Mouse (Mus musculus) brown adipose tissue, adult 24 weeks (tissue): ENCODE results near the gene Ms4a8a. TPM values are rescaled to one million over a fixed set of nuclear protein-coding genes. Genes with fewer than 3 reads are reported as not detected.
A peak's percentile ranks its signal among the peaks of the same experiment; 100 is the strongest.

Experiments used
- H3K27ac ChIP-seq: fragments of 200-500 bp; replicated peaks from 2 replicates; pipeline ENCODE4 v1.5.1; 2012; ENCODE audit warnings: low read depth, mild to moderate bottlenecking, low read length
- H3K4me1 ChIP-seq: fragments of 200-500 bp; 2 replicates; pipeline ENCODE4 v1.6.1; 2012; ENCODE audit warnings: low read length, mixed read lengths; ENCODE audit not compliant: control insufficient read depth, insufficient read depth, insufficient read length
- H3K4me3 ChIP-seq: fragments of 200-500 bp; 2 replicates; pipeline ENCODE4 v1.5.1; 2012; ENCODE audit warnings: low read depth, mild to moderate bottlenecking, low read length, moderate library complexity; ENCODE audit not compliant: insufficient read depth
- polyA plus RNA-seq: library from polyadenylated mRNA; stranded (reverse); fragments of >200 nt; gene quantifications from 2 replicates; pipeline ENCODE4 v1.2.4, GENCODE M21; 2012; ENCODE audit not compliant: missing spikeins, insufficient read depth, insufficient read length

The Ms4a8a gene
- polyA plus RNA-seq, 1 experiment, result 2.8 TPM

- Histone ChIP-seq H3K4me3 (peak overlapping the region; percentile 58), H3K27ac (peak overlapping the region; percentile 94), H3K4me1 (peaks cover 16% of the 10 kb centered on the region)
Measured at GRCm38 (mm10) chr19:11049426-11049825, 31.5 kb downstream of the Ms4a8a start.

- Histone ChIP-seq H3K4me1 (peaks cover 15% of the 10 kb centered on the region), H3K4me3 (peak overlapping the region; percentile 49), H3K27ac (peak overlapping the region; percentile 97)
Measured at GRCm38 (mm10) chr19:11048503-11048902, 32.4 kb downstream of the Ms4a8a start.

DNA sequence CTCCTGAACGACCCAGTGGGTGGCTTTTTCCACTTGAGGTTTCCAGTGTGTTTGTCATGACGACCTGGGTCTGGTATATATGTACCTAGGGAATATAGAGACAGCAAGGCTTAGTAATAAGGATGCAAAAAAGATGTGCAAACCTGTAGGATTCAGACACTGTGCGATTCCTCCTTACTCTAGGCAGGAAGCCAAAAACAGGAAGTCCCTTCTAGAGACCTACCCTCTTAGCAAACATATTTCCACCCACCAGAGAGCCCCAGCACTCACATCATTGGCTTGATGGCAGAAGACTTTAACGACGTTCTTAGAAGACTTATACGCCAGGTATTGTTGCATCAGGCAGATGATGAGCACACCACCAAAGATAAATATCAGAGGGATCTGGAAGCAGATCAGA lies 32.9 kb downstream of the Ms4a8a start:
- peaks cover 13% of the 10 kb centered on the region for H3K4me1 ChIP-seq
- peak overlapping the region; percentile 25; the same call in 1 of the 2 replicates for H3K4me3 ChIP-seq
- peak overlapping the region; percentile 97 for H3K27ac ChIP-seq

GRCm38 (mm10) chr19:11044996-11045711 lies 35.7 kb downstream of the Ms4a8a start:
- Histone ChIP-seq H3K4me3 (peak overlapping the region; percentile 67), H3K27ac (peak overlapping the region; percentile 86), H3K4me1 (peaks cover 2% of the 10 kb centered on the region; the same call in 1 of the 2 replicates)

DNA sequence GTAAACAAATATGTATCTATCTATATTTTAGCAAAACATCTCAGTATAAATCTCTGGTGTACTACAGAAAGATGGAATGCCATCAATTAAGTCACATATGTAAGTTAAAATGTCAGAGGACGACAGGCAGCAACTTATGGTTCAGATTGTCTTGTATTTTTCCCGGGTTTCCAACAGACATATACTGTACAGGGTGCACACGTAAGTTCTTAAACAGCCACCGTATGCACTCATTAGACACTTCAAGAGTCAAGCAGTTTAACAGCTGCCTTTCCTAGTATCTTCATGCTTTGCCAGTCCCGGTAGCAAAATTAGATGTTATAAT lies 36.3 kb downstream of the Ms4a8a start:
- Histone ChIP-seq H3K4me1 (peaks cover 2% of the 10 kb centered on the region; the same call in 1 of the 2 replicates), H3K27ac (no peak overlapping the region), H3K4me3 (peak overlapping the region; percentile 32; the same call in 1 of the 2 replicates)

DNA sequence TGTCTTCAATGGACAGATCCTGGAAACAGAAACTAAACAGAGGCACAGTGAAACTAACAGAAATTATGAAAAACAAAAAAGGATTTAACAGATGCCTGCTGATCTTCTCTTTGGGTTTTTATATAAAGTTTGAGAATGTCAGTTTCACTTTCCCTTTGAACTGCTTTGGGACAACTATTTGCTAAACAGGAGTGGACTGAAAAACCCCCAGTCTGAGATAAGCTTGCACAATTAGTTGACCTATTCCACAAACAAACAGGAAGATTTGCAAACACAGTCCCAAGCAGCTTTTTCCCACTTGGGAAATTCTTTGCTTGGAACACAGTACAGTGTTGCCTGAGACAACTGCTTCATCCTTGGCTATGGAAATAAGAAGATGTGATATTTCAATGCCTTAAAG lies 43.3 kb downstream of the Ms4a8a start:
- no peak overlapping the region for H3K27ac ChIP-seq
- H3K4me1 ChIP-seq, result no peaks in the 10 kb centered on the region
- H3K4me3 ChIP-seq, result no peak overlapping the region

- H3K4me3 ChIP-seq, result no peak overlapping the region
- no peak overlapping the region for H3K27ac ChIP-seq
- H3K4me1 ChIP-seq, result no peaks in the 10 kb centered on the region
Measured at GRCm38 (mm10) chr19:11022382-11022781, 58.5 kb downstream of the Ms4a8a start.

DNA sequence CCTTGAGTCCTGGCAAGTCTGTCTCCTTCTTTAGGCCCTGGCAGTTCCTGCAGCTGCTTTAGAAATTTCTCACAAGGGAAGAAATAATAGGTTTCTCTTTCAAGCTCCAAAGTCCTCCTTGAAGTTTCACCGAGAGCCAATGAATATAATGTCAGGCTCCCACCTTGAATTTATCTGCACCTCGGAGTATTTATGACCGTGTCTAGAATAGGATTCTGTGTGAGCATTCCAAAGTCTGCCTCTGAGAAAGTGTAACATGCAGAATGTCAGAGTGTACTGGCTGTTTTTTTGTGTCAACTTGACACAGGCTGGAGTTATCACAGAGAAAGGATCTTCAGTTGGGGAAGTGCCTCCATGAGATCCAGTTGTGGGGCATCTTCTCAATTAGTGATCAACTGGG lies 63.0 kb downstream of the Ms4a8a start, which contains the start of gene Ms4a18:
TSS of gene Ms4a18 (minus strand) at position 141 of the 400 bp plus-strand sequence.
- Histone ChIP-seq H3K4me3 (no peak within 1 kb of the TSS), H3K27ac (no peak within 1 kb of the TSS), H3K4me1 (no peaks in the 10 kb centered on the region)

Other genes starting within 250 kb of the Ms4a8a start
- 2.1 and 2.4 TPM in 2 replicates for gene Slc15a3, start 241.4 kb downstream of the Ms4a8a start, polyA plus RNA-seq
- 1.7 and 2.1 TPM in 2 replicates for gene Tmem132a, start 211.2 kb downstream of the Ms4a8a start, polyA plus RNA-seq
- 75.1 and 80.3 TPM in 2 replicates for gene Tmem109, start 199.1 kb downstream of the Ms4a8a start, polyA plus RNA-seq
- gene Prpf19, start 185.9 kb downstream of the Ms4a8a start, polyA plus RNA-seq, result 64.9 and 65.6 TPM in 2 replicates
- not detected in 2 replicates for gene Zp1, start 160.5 kb downstream of the Ms4a8a start, polyA plus RNA-seq
- gene Ptgdr2, start 143.9 kb downstream of the Ms4a8a start, polyA plus RNA-seq, result not detected in 2 replicates
- 3.8 and 4.0 TPM in 2 replicates for gene Ccdc86, start 131.8 kb downstream of the Ms4a8a start, polyA plus RNA-seq
- gene Ms4a10, start 106.4 kb downstream of the Ms4a8a start, polyA plus RNA-seq, result not detected in 2 replicates
- gene Ms4a15, start 87.9 kb downstream of the Ms4a8a start, polyA plus RNA-seq, result not detected in 2 replicates
- not detected in 2 replicates for gene Ms4a18, start 63.1 kb downstream of the Ms4a8a start, polyA plus RNA-seq
- not detected in 2 replicates for gene 1700017D01Rik, start 49.8 kb upstream of the Ms4a8a start, polyA plus RNA-seq
- not detected in 2 replicates for gene 1700025F22Rik, start 84.2 kb upstream of the Ms4a8a start, polyA plus RNA-seq
- gene Ms4a13, start 115.6 kb upstream of the Ms4a8a start, polyA plus RNA-seq, result not detected in 2 replicates
- not detected in 2 replicates for gene Ms4a12, start 151.3 kb upstream of the Ms4a8a start, polyA plus RNA-seq
- gene Ms4a1, start 185.1 kb upstream of the Ms4a8a start, polyA plus RNA-seq, result 0.32 and 0.75 TPM in 2 replicates
- gene Ms4a5, start 202.8 kb upstream of the Ms4a8a start, polyA plus RNA-seq, result not detected in 2 replicates
- gene Ms4a14, start 233.4 kb upstream of the Ms4a8a start, polyA plus RNA-seq, result 0.38 and 0.59 TPM in 2 replicates